Mouse (Mus musculus) cerebellum, postnatal 36 days (tissue): ENCODE data around the gene 2310030G06Rik.

ENCODE experiments used
- DNase-seq, 2 experiments: peaks; one replicate each; pipeline ENCODE4 v3.0.0; 2021 to 2022; ENCODE audit warnings: mixed read lengths in 2 of 2

Gene 2310030G06Rik

GRCm38 (mm10) chr9:50700921-50701691 lies 45.2 kb downstream of the 2310030G06Rik start:
- peak; percentile 64 to 69 for DNase-seq

- peak; percentile 65 to 68 for DNase-seq
Measured at GRCm38 (mm10) chr9:50698418-50699409, 47.6 kb downstream of the 2310030G06Rik start.

GRCm38 (mm10) chr9:50697706-50698041 lies 48.7 kb downstream of the 2310030G06Rik start:
- DNase-seq, result peak; percentile 76 to 80

DNA sequence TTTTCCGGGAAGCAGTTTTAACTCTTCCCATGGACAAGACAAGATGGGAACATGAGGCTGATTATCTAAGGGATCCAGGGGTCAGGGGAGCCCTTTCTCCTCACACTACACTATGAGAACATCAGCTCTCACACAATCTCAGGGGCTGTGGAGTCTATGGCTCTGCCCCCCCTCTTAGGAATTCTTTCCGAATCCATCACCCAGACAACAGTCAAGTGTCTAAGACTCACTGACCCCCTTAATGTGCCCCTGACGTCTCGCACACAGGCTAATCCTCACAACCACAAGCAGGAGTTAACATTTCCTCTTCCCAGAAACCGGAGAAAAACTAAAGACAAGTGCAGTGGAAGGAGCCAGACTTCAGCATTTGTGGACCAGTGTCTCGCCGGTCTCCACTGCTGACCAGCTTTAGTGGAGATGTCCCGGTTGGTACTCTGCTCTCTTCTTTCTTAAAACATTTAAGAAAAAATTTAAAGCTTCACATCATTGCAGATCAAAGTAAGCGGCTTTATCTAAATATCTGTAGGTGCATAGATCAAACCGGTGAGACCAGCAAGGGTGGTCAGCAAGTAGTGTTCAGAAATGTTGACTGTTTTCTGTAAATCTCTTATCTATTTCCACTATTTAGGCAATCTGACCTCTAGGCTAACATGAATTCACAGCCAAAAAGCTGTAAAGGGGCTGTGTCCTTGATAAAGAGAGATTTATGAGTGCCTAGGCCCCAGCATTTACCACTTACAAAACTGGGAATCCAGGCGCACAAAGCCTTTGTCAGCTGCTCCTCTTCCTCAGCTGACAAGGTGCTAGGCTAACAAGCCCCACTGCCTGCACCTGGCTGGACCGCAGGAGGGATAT lies 49.3 kb downstream of the 2310030G06Rik start:
- DNase-seq, result no peak

DNA sequence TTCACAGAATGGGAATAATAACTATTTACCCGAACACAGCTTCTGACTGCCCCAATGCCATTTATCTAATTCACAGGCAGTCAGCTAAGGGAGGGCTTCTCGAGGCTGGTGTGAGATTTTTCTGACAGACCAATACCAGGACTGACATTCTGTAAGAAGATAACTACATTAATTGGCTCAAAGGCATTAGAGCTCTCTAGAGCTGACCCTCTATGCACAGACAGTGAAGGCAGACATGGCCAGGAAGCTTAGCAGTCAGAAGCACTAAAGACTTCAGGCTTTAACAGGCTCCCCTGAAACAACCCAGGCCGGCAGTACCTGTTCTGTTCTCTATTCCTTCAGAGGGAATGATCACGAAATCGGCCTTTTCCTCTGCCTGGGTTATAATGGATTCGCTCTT lies 51.2 kb downstream of the 2310030G06Rik start:
- no peak for DNase-seq

DNA sequence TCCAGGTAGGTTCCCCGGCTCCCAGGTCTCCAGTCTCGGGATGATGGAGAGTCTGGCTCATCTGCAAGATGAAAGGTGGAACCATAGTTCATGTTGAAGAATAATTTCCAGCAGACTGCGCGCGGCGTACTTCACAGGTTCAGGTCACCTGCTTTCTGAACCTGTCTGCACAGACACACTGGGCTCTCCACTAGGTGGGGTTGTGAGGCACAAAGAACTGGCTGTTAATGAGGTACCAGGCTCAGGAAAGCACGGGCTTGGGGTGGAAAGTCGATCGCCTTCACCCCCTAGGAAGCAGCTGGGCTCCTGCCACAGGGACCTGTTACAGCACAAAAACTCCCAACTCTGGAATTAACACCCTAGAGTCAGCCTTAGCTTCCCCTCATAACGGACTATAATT lies 52.7 kb downstream of the 2310030G06Rik start:
- DNase-seq, result peak; percentile 49

DNA sequence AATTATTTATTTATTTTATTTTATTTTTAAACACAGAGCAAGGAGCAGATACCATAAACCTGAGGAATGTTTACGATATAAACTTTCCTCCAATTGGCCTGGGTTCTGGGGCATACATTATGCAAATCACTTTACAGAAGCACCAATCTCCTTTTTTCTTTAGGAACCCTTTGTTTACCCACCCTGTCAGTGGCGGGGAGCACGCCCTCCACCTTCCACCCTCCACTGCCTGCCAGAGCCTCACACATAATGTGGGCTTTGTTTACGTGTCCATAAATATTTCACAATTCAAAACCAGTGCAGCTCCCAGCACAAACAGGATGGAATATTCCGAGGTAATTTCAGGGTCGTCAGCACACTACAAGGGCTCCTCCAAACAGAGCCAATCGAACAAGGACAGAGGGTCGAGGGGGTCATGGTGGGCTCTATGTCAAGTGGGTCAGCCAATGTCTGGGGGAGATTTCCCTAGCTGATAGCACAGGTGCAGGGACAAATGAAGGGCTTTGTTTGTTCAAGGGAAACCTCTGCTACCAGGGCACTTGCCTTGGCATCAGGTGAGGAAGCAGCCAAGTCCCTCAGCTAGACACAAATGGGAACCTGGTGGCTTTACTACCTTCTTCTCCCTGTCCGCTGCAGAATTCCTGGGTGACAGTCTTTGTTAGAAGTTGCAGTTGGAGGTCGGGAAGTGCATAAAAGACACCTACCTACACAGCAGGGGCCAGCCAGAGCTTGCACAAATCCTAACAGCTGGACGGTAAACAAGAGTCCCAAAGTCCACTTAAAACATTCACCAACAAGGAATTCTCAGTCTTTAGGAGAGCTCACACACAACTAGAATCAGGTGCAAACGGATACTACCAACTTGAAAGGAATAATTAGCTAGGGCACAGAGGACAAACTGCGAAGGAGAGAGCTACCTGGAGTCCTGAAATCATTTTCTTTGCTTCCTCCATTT lies 53.4 kb downstream of the 2310030G06Rik start:
- DNase-seq, result no peak
